Mouse (Mus musculus) stomach, embryonic 14.5 days (tissue): Measurements from ENCODE around the gene Pcdh19. TPM values are rescaled to one million over a fixed set of nuclear protein-coding genes. Genes with fewer than 3 reads are reported as not detected.
A peak's percentile ranks its signal among the peaks of the same experiment; 100 is the strongest.
"Not testable (repeated sequence)": the region's sequence is repeated elsewhere in the genome, so short reads cannot be mapped to it uniquely, and the experiment has no call there.

Experiments used
- ATAC-seq: fragments of 200-750 bp; cut with Nextera tagmentation; 2 replicates; pipeline ENCODE4 v1.8.0; 2017; ENCODE audit warnings: low read depth, moderate TSS enrichment; ENCODE audit not compliant: insufficient number of reproducible peaks, insufficient read depth, low FRiP score
- H3K27ac ChIP-seq: fragments of 300-500 bp; sonication (generic); 2 replicates; pipeline ENCODE4 v1.5.1; 2014; ENCODE audit warnings: mild to moderate bottlenecking, low read length, moderate library complexity, mixed read lengths
- H3K27me3 ChIP-seq: fragments of 300-500 bp; sonication (generic); 2 replicates; pipeline ENCODE4 v1.6.1; 2014; ENCODE audit warnings: low read length, control low read depth, mixed read lengths; ENCODE audit not compliant: control insufficient read depth, insufficient read depth
- H3K36me3 ChIP-seq: fragments of 300-500 bp; sonication (generic); 2 replicates; pipeline ENCODE4 v1.6.1; 2014; ENCODE audit warnings: mild to moderate bottlenecking, control low read depth, low read length, moderate library complexity, mixed read lengths; ENCODE audit not compliant: control insufficient read depth, insufficient read depth
- H3K4me1 ChIP-seq: fragments of 300-500 bp; sonication (generic); 2 replicates; pipeline ENCODE4 v1.6.1; 2014; ENCODE audit warnings: low read length, control low read depth, mixed read lengths; ENCODE audit not compliant: control insufficient read depth, insufficient read depth
- H3K4me2 ChIP-seq: fragments of 300-500 bp; sonication (generic); replicated peaks from 2 replicates; pipeline ENCODE4 v1.6.1; 2014; ENCODE audit warnings: low read depth, low read length, control low read depth
- H3K4me3 ChIP-seq: fragments of 300-500 bp; sonication (generic); 2 replicates; pipeline ENCODE4 v1.5.1; 2014; ENCODE audit warnings: low read depth, low read length, control low read depth
- H3K9ac ChIP-seq: fragments of 300-500 bp; sonication (generic); replicated peaks from 2 replicates; pipeline ENCODE4 v1.6.1; 2014; ENCODE audit warnings: low read depth, mild to moderate bottlenecking, control low read depth, low read length, moderate library complexity, mixed read lengths
- H3K9me3 ChIP-seq: fragments of 300-500 bp; sonication (generic); 2 replicates; pipeline ENCODE4 v1.6.1; 2016; ENCODE audit warnings: low read depth, low read length, control low read depth; ENCODE audit not compliant: control insufficient read depth
- WGBS: fragments of 180-500 bp; shearing (Covaris S2); extraction: QIAGEN DNeasy Blood & Tissue Kit; methylation state at CpG from one replicate; pipeline ENCODE4 v1.1.7; 2014; 5-methylcytosine and 5-hydroxymethylcytosine counted together
- polyA plus RNA-seq: library from polyadenylated mRNA; unstranded; fragments of >200 nt; fragmentation: Nextera tagmentation; extraction: Ambion mirVana; gene quantifications from 2 replicates; pipeline ENCODE4 v1.2.1, GENCODE M21; 2014

Pcdh19 gene
- polyA plus RNA-seq, result 6.9 and 8.0 TPM in 2 replicates

DNA sequence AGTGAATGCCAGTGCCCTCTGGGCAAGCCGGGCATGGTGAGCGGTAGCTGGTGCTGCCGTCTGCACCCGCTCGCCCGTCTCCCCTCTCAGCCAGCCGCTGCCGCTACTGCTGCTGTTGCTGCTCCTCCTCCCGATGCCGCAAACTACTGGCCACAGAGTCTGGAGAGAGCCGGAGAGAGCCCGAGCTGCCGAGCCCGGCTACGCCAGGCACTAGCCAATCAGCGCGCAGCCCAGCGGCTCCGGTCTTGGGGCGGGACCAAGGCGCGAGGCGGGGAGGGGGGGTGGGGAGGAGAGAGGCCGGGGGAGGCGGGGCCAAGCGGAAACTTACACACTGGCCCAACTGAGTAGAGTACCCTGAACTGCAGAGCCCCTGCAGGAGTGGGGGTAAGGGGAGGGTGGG lies at the start of gene Pcdh19:
Gene Pcdh19 (minus strand): TSS at position 148 of the 400 bp plus-strand sequence.
- H3K27me3 ChIP-seq, result no peaks in the 10 kb centered on the region
- H3K27ac ChIP-seq, result no peak within 1 kb of the TSS; the same call in 1 of the 2 replicates
- ATAC-seq, result peak; percentile 93
- no peaks in the 10 kb centered on the region for H3K9me3 ChIP-seq
- peak within 1 kb of the TSS; percentile 65 for H3K4me2 ChIP-seq
- peak within 1 kb of the TSS; percentile 47 for H3K4me3 ChIP-seq
- no peaks in the 10 kb centered on the region for H3K36me3 ChIP-seq
- H3K9ac ChIP-seq, result peak within 1 kb of the TSS; percentile 36; the same call in 1 of the 2 replicates
- H3K4me1 ChIP-seq, result no peaks in the 10 kb centered on the region
- WGBS, result 19% methylated on average over 14 of the region's 26 CpGs

GRCm38 (mm10) chrX:133735871-133736270 lies 47.1 kb upstream of the Pcdh19 start:
- 90% methylated on average over 2 of the region's 2 CpGs for WGBS

GRCm38 (mm10) chrX:133734984-133735383 lies 46.2 kb upstream of the Pcdh19 start:
- ATAC-seq, result no peak
- Histone ChIP-seq H3K4me3 (no peak overlapping the region), H3K27me3 (no peaks in the 10 kb centered on the region), H3K9ac (no peak overlapping the region), H3K4me1 (no peaks in the 10 kb centered on the region), H3K9me3 (no peaks in the 10 kb centered on the region), H3K36me3 (no peaks in the 10 kb centered on the region), H3K4me2 (no peak overlapping the region), H3K27ac (no peak overlapping the region)
- WGBS, result 56% methylated on average over 6 of the region's 6 CpGs

More at GRCm38 (mm10) chrX:133735871-133736270, 47.1 kb upstream of the Pcdh19 start:
- H3K27me3 ChIP-seq, result no peaks in the 10 kb centered on the region
- H3K27ac ChIP-seq, result no peak overlapping the region
- no peak overlapping the region for H3K9ac ChIP-seq
- no peak overlapping the region for H3K4me3 ChIP-seq
- no peak overlapping the region for H3K4me2 ChIP-seq
- no peaks in the 10 kb centered on the region for H3K9me3 ChIP-seq
- H3K4me1 ChIP-seq, result no peaks in the 10 kb centered on the region
- ATAC-seq, result no peak
- no peaks in the 10 kb centered on the region for H3K36me3 ChIP-seq

- no peak overlapping the region for H3K9ac ChIP-seq
- no peak for ATAC-seq
- no peaks in the 10 kb centered on the region for H3K9me3 ChIP-seq
- 80% methylated on average over 3 of the region's 3 CpGs for WGBS
- H3K4me3 ChIP-seq, result no peak overlapping the region
- no peaks in the 10 kb centered on the region for H3K4me1 ChIP-seq
- no peak overlapping the region for H3K4me2 ChIP-seq
- no peak overlapping the region for H3K27ac ChIP-seq
- no peaks in the 10 kb centered on the region for H3K36me3 ChIP-seq
- no peaks in the 10 kb centered on the region for H3K27me3 ChIP-seq
Measured at GRCm38 (mm10) chrX:133721517-133721916, 32.7 kb upstream of the Pcdh19 start.

- no peaks in the 10 kb centered on the region for H3K36me3 ChIP-seq
- no peak overlapping the region for H3K4me2 ChIP-seq
- no peak overlapping the region for H3K27ac ChIP-seq
- no peak for ATAC-seq
- no peak overlapping the region for H3K9ac ChIP-seq
- 46% methylated on average over 2 of the region's 2 CpGs for WGBS
- no peaks in the 10 kb centered on the region for H3K4me1 ChIP-seq
- no peaks in the 10 kb centered on the region for H3K27me3 ChIP-seq
- no peaks in the 10 kb centered on the region for H3K9me3 ChIP-seq
- H3K4me3 ChIP-seq, result no peak overlapping the region
Measured at GRCm38 (mm10) chrX:133710621-133711020, 21.8 kb upstream of the Pcdh19 start.

DNA sequence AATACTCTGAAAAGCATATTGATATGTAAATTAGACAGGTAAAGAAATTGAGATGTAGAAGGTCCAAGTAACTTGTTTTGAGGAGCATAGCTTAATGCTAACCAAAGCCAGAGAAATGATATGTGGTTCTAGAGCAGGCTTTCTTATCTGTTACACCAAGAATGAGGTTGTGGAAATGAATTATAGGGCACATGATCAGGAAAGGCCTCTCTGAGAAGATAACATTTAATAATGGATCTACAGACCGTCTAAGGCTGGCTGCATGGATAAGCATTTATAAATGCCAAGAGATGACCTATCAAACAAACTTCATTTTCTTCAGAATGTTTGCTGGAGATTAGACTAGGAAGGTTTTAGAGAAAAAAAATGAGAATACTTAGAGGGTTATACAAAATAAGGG lies 14.1 kb upstream of the Pcdh19 start:
- Histone ChIP-seq H3K9me3 (no peaks in the 10 kb centered on the region), H3K4me3 (no peak overlapping the region), H3K27ac (no peak overlapping the region), H3K9ac (no peak overlapping the region), H3K27me3 (no peaks in the 10 kb centered on the region), H3K4me2 (no peak overlapping the region), H3K4me1 (no peaks in the 10 kb centered on the region), H3K36me3 (no peaks in the 10 kb centered on the region)
- whole genome bisulfite sequencing, result 69% methylated on average over 1 of the region's 1 CpGs
- ATAC-seq, result no peak

DNA sequence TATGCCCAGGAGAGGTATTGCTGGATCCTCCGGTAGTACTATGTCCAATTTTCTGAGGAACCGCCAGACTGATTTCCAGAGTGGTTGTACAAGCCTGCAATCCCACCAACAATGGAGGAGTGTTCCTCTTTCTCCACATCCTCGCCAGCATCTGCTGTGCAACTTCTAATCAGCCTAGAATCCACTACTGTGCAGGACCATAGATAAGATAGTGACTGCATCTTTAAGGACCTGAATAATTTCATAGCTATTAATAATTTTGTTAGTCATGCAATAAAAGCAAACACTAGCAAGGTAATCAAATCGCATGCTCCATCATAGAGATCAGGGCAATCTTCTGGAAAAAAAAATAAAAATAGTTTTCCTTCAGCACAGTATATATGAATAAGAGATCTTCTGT lies 9.1 kb upstream of the Pcdh19 start:
- not testable (repeated sequence) for H3K27ac ChIP-seq, H3K27me3 ChIP-seq, ATAC-seq, H3K4me1 ChIP-seq, H3K36me3 ChIP-seq, H3K4me2 ChIP-seq, H3K9me3 ChIP-seq, H3K4me3 ChIP-seq, H3K9ac ChIP-seq
- 86% methylated on average over 2 of the region's 4 CpGs for WGBS

DNA sequence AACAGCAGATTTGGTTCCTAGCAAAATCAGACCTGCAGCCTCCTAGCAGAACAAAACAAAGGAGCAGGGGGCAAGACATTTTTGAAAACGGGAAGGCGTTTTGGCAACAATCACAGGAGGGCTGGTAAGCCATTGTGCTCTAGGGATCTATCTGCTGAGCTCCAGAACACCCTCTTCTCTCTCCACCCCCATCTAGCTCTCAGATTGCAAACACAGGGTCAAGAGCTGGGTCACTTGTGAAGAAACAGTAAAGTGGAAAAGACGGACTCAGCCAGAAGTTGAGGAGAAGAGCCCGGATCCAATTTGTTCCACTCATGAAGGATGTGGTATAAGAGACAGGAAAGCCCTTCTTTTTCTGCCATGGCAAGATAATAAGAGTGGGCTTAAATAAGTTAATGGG lies 7.7 kb upstream of the Pcdh19 start:
- Histone ChIP-seq H3K9me3 (no peaks in the 10 kb centered on the region), H3K4me2 (no peak overlapping the region), H3K4me3 (no peak overlapping the region), H3K27ac (no peak overlapping the region), H3K9ac (no peak overlapping the region), H3K36me3 (no peaks in the 10 kb centered on the region), H3K27me3 (no peaks in the 10 kb centered on the region), H3K4me1 (no peaks in the 10 kb centered on the region)
- WGBS, result 31% methylated on average over 4 of the region's 4 CpGs
- no peak for ATAC-seq

- Histone ChIP-seq H3K4me3 (no peak overlapping the region), H3K9ac (no peak overlapping the region), H3K4me1 (no peaks in the 10 kb centered on the region), H3K4me2 (no peak overlapping the region), H3K9me3 (no peaks in the 10 kb centered on the region), H3K36me3 (no peaks in the 10 kb centered on the region), H3K27me3 (no peaks in the 10 kb centered on the region), H3K27ac (no peak overlapping the region)
- ATAC-seq, result no peak
- 52% methylated on average over 5 of the region's 5 CpGs for WGBS
Measured at GRCm38 (mm10) chrX:133693037-133693760, 4.4 kb upstream of the Pcdh19 start.
